Mouse (Mus musculus) ES-CJ7 (cell line): ENCODE measurements around the gene Dscaml1.

Experiments used
- DNase-seq: peaks from one replicate; pipeline ENCODE4 v3.0.0; 2011; ENCODE audit warnings: low read depth, low spot score

Gene Dscaml1

GRCm38 (mm10) chr9:45570346-45570745, 143.9 kb downstream of the Dscaml1 start:
- no peak for DNase-seq

GRCm38 (mm10) chr9:45572787-45573492, 146.5 kb downstream of the Dscaml1 start:
- no peak for DNase-seq

GRCm38 (mm10) chr9:45573493-45573815, 147.0 kb downstream of the Dscaml1 start:
- no peak for DNase-seq

- no peak for DNase-seq
Measured at GRCm38 (mm10) chr9:45574021-45574420, 147.6 kb downstream of the Dscaml1 start.

GRCm38 (mm10) chr9:45580069-45580795, 153.8 kb downstream of the Dscaml1 start:
- DNase-seq = no peak

GRCm38 (mm10) chr9:45586475-45586874, 160.0 kb downstream of the Dscaml1 start:
- DNase-seq = no peak

GRCm38 (mm10) chr9:45587704-45588103, 161.3 kb downstream of the Dscaml1 start:
- DNase-seq = no peak

- peak; percentile 42 for DNase-seq
Measured at GRCm38 (mm10) chr9:45589867-45590266, 163.4 kb downstream of the Dscaml1 start.

- no peak for DNase-seq
Measured at GRCm38 (mm10) chr9:45591061-45591460, 164.6 kb downstream of the Dscaml1 start.

- no peak for DNase-seq
Measured at GRCm38 (mm10) chr9:45592374-45592773, 165.9 kb downstream of the Dscaml1 start.

- DNase-seq = no peak
Measured at GRCm38 (mm10) chr9:45598117-45598516, 171.7 kb downstream of the Dscaml1 start.

GRCm38 (mm10) chr9:45599377-45599776, 172.9 kb downstream of the Dscaml1 start:
- DNase-seq = no peak

GRCm38 (mm10) chr9:45607337-45607736, 180.9 kb downstream of the Dscaml1 start:
- DNase-seq = no peak

GRCm38 (mm10) chr9:45608097-45609031, 181.9 kb downstream of the Dscaml1 start:
- DNase-seq = no peak

- no peak for DNase-seq
Measured at GRCm38 (mm10) chr9:45610336-45611060, 184.1 kb downstream of the Dscaml1 start.

- no peak for DNase-seq
Measured at GRCm38 (mm10) chr9:45614616-45615015, 188.2 kb downstream of the Dscaml1 start.

GRCm38 (mm10) chr9:45617889-45618288, 191.5 kb downstream of the Dscaml1 start:
- no peak for DNase-seq

GRCm38 (mm10) chr9:45618443-45618842, 192.0 kb downstream of the Dscaml1 start:
- no peak for DNase-seq

GRCm38 (mm10) chr9:45620049-45620448, 193.6 kb downstream of the Dscaml1 start:
- DNase-seq = no peak

GRCm38 (mm10) chr9:45620920-45621319, 194.5 kb downstream of the Dscaml1 start:
- DNase-seq = no peak

- peak; percentile 44 for DNase-seq
Measured at GRCm38 (mm10) chr9:45625889-45626446, 199.5 kb downstream of the Dscaml1 start.
